Mouse (Mus musculus): ENCODE data around the gene Gpsm3. TPM values are rescaled to one million over a fixed set of nuclear protein-coding genes. Genes with fewer than 3 reads are reported as not detected.

The Gpsm3 gene
- polyA plus RNA-seq, 1 experiment from 2014 or later, result 11.0 TPM

DNA sequence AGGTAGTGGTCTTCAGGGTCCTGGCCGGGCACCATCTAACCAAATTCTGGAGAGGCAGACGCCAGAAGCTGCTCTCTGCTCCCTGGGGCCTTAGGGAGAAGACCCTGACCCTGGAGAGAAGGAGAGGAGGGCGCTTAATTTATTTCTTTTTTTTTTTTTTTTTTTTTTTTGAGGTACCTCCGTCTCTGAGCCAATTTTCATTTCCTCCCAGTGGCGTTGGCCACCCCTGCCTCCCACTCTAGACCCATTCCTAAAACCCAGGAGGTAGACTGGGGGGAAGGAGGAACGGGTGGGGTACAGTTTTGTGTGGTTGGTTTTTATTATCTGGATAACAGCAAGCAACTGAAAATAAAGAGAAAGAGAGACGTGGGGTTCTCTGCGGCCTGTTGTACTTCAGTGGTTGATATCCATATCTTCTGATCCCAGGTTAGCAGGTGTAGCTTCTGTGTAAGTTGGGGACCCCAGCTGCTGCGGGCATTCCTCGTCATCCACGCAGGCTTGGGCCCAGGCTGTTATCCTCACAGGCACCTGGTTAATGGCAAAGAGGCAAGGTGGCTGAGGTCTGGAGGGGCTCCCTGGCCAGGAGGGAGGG is 23.5 kb downstream of the Gpsm3 start:
- Histone ChIP-seq H3K4me3 (no peak overlapping the region), H3K27ac (no peak overlapping the region), H3K27me3 (ENCODE audit: insufficient read depth, poor library complexity, severe bottlenecking) (no peaks in the 10 kb centered on the region), H3K36me3 (peaks cover 74% of the 10 kb centered on the region), H3K4me1 (peaks cover 17% of the 10 kb centered on the region), H3K9me3 (no peaks in the 10 kb centered on the region)
- WGBS, result 87% methylated on average over 11 of the region's 11 CpGs
- DNase-seq (ENCODE audit: low spot score), result no peak

DNA sequence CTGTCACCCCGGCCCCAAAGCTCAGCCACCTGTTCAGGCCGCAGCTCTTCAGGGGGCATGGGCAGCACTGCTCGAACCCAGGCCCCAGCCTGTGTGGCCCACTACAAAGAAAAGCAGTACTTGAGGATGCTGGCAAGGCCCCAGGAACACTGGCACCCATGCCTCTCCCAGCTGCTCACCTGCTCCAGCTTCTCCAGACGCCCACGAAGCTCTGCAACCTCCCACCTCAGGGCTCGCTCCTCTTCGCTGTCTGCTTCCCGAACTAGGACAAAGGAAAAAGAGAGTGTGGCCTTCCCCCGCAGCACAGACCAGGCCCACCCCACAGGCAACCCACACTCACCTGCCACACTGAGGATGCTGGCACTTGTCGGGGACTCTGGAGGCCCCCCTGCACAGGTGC is 24.2 kb downstream of the Gpsm3 start:
- DNase-seq (ENCODE audit: low spot score), result no peak
- Histone ChIP-seq H3K27me3 (ENCODE audit: insufficient read depth, poor library complexity, severe bottlenecking) (no peaks in the 10 kb centered on the region), H3K4me3 (no peak overlapping the region), H3K9me3 (no peaks in the 10 kb centered on the region), H3K4me1 (peaks cover 10% of the 10 kb centered on the region), H3K36me3 (peaks cover 76% of the 10 kb centered on the region), H3K27ac (no peak overlapping the region)
- WGBS, result 85% methylated on average over 10 of the region's 10 CpGs

DNA sequence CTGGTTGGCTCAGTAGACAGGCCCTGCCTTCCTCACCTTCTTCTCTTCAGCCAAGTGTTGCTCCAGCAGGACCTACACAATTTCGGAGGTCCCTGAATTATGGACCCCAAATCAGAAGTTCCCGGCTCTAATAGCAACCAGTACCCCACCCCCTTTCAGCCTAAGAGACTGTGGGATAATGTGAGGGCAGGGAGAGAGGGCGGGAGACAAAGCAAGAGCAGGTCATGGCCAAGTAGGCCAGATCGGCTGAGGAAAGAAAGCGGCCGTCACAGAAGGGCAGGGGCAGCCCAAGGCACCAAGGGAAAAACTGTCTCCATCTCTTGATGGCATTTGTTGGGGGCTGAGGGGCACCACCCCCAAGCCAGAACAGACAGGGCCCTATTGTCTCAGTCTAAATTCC is 26.3 kb downstream of the Gpsm3 start, which contains the start of gene Egfl8:
Egfl8 (minus strand) TSS at position 101 of the 400 bp plus-strand sequence.
- Histone ChIP-seq H3K4me1 (peaks cover 9% of the 10 kb centered on the region; the same call in 1 of the 2 replicates), H3K27ac (no peak within 1 kb of the TSS), H3K27me3 (ENCODE audit: insufficient read depth, poor library complexity, severe bottlenecking) (no peaks in the 10 kb centered on the region), H3K36me3 (peaks cover 76% of the 10 kb centered on the region), H3K9me3 (no peaks in the 10 kb centered on the region), H3K4me3 (no peak within 1 kb of the TSS)
- WGBS, result 76% methylated on average over 6 of the region's 6 CpGs
- DNase-seq (ENCODE audit: low spot score), result no peak

DNA sequence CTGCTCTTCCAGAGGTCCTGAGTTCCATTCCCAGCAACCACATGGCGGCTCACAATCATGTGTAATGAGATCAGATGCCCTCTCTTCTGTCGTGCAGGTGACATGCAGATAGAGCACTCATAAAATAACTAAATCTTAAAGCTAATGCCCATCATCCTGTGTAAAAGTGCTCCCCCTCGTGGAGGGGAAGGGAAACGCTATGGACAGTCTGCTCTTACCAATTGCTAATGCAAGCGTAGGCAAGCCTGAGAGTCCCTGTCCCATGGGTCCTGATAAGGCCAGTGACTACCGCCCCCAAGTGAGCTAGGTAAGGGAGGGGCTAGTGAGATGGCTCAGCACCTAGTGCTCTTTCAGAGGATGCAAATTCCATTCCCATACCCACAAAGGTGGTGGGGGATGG is 29.4 kb downstream of the Gpsm3 start:
- H3K9me3 ChIP-seq, result no peaks in the 10 kb centered on the region
- 14% methylated on average over 6 of the region's 6 CpGs for WGBS
- peaks cover 72% of the 10 kb centered on the region for H3K36me3 ChIP-seq
- no peak for DNase-seq (ENCODE audit: low spot score)
- H3K4me1 ChIP-seq, result peaks cover 9% of the 10 kb centered on the region; the same call in 1 of the 2 replicates
- H3K27me3 ChIP-seq (ENCODE audit: insufficient read depth, poor library complexity, severe bottlenecking), result no peaks in the 10 kb centered on the region
- no peak overlapping the region for H3K27ac ChIP-seq
- H3K4me3 ChIP-seq, result no peak overlapping the region

DNA sequence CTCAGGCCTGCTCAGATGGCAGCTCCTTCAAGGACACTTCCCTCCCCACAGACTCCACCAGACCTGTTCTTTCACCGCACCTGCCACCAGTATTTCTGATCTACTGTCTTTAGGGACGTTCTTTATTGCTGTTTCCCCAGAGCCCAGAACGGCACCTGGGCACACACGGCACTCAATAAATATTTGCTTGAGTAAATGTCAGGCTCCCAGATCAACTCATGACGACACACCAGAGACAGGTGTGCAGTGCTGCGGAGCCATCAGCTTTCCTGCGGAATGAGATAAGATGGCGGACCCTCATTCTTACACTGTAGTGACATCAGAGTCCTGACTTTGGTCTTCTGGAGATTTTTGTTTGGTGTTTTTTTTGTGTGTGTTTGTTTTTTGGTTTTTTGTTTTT is 31.4 kb downstream of the Gpsm3 start:
- DNase-seq (ENCODE audit: low spot score), result no peak
- peaks cover 12% of the 10 kb centered on the region for H3K4me1 ChIP-seq
- no peak overlapping the region for H3K4me3 ChIP-seq
- 90% methylated on average over 8 of the region's 8 CpGs for WGBS
- H3K27ac ChIP-seq, result no peak overlapping the region
- H3K9me3 ChIP-seq, result no peaks in the 10 kb centered on the region
- H3K36me3 ChIP-seq, result peaks cover 60% of the 10 kb centered on the region
- no peaks in the 10 kb centered on the region for H3K27me3 ChIP-seq (ENCODE audit: insufficient read depth, poor library complexity, severe bottlenecking)

- no peaks in the 10 kb centered on the region for H3K9me3 ChIP-seq
- 85% methylated on average over 9 of the region's 9 CpGs for WGBS
- peaks cover 18% of the 10 kb centered on the region for H3K4me1 ChIP-seq
- H3K36me3 ChIP-seq, result peaks cover 46% of the 10 kb centered on the region
- DNase-seq (ENCODE audit: low spot score), result no peak
- no peak overlapping the region for H3K4me3 ChIP-seq
- no peak overlapping the region for H3K27ac ChIP-seq
- 0 out of 2 replicates have a peak, but pooled peaks cover 2% of the 10 kb centered on the region for H3K27me3 ChIP-seq (ENCODE audit: insufficient read depth, poor library complexity, severe bottlenecking)
These were observed 33.6 kb downstream of the Gpsm3 start for GRCm38 (mm10) chr17:34623161-34623560.

DNA sequence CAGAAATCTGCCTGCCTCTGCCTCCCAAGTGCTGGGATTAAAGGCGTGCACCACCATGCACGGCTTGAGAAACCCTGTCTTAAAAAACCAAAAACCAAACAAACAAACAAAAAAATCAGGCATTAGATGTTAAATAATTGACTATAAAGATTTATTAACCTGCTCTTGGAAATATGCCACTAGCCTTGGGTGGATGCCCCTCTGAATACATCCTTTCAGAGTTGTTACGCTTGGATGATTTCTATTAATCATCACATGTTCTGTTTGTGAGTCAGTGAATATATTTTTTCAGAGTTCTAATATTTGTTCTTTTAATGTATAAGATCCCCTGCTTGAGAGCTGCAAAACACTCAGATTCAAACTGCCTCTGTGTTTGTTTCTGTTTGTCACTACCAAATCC is 35.4 kb downstream of the Gpsm3 start:
- H3K9me3 ChIP-seq, result no peaks in the 10 kb centered on the region
- H3K27ac ChIP-seq, result no peak overlapping the region
- H3K4me1 ChIP-seq, result peaks cover 31% of the 10 kb centered on the region
- H3K27me3 ChIP-seq (ENCODE audit: insufficient read depth, poor library complexity, severe bottlenecking), result peaks cover 20% of the 10 kb centered on the region
- peaks cover 40% of the 10 kb centered on the region for H3K36me3 ChIP-seq
- H3K4me3 ChIP-seq, result no peak overlapping the region
- DNase-seq (ENCODE audit: low spot score), result no peak
- WGBS, result 93% methylated on average over 3 of the region's 3 CpGs

DNA sequence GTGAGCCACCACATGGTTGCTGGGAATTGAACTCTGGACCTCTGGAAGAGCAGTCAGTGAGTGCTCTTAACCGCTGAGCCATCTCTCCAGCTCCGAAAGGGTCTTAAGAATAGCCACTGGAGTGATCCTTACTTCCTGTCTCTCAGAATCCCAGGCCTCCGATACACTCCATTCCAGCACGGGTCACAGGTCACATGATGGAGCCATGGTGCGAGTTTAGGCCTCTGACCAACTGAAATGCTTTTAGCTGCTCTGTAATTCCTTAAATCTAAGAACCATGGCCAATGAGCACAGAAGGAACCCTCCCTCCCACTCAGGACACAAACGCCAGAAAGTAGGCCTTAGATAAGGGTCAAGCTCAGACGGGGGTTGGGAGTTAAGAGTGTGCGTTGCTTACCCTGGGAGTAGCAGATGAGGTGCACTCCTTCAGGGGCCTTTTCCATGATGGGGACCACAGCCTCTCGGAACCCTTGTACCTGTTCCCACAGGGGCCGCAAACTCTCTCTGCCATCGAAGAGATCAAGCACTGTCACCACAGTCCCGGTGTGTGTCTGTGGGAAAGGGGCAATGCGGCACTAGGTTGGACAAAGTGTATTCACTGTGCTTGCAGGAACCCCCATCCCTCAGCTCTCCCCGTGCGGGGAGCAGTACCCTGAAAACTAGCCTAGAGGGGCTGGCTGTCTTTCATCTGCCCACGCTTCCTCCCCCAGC is 36.6 kb downstream of the Gpsm3 start:
- H3K36me3 ChIP-seq, result peaks cover 32% of the 10 kb centered on the region

DNA sequence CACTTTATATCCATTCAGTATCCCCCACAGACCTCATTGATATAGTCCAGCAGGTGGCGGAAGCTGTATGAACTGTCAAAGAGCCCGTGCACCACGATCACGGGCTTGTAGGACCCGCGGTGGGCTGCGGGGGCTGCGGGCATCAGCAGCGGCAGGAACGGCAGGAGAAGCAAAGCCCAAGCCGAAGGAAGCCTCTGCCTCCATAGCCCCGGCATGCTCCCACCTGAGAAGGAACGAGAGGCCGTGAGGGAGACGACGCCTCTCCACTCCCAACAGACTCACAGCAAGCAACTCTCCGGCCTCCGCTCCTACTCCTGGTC is 37.1 kb downstream of the Gpsm3 start:
- WGBS, result under 1% methylated on average over 18 of the region's 18 CpGs
- H3K27me3 ChIP-seq (ENCODE audit: insufficient read depth, poor library complexity, severe bottlenecking), result peaks cover 37% of the 10 kb centered on the region
- H3K4me3 ChIP-seq, result peak overlapping the region; percentile 70
- H3K4me1 ChIP-seq, result peaks cover 48% of the 10 kb centered on the region
- peaks cover 29% of the 10 kb centered on the region for H3K36me3 ChIP-seq
- no peaks in the 10 kb centered on the region for H3K9me3 ChIP-seq
- H3K27ac ChIP-seq, result peak overlapping the region; percentile 93
- DNase-seq (ENCODE audit: low spot score), result no peak

More for the DNA sequence above, 36.6 kb downstream of the Gpsm3 start:
- H3K9me3 ChIP-seq, result no peaks in the 10 kb centered on the region
- peak overlapping the region; percentile 93 for H3K27ac ChIP-seq
- no peak for DNase-seq (ENCODE audit: low spot score)
- WGBS, result 48% methylated on average over 16 of the region's 16 CpGs
- peaks cover 32% of the 10 kb centered on the region for H3K27me3 ChIP-seq (ENCODE audit: insufficient read depth, poor library complexity, severe bottlenecking)
- H3K4me1 ChIP-seq, result peaks cover 42% of the 10 kb centered on the region
- H3K4me3 ChIP-seq, result peak overlapping the region; percentile 70

- Histone ChIP-seq H3K4me1 (peaks cover 53% of the 10 kb centered on the region), H3K4me3 (peak overlapping the region; percentile 70), H3K36me3 (peaks cover 24% of the 10 kb centered on the region), H3K27me3 (ENCODE audit: insufficient read depth, poor library complexity, severe bottlenecking) (peaks cover 43% of the 10 kb centered on the region), H3K9me3 (no peaks in the 10 kb centered on the region), H3K27ac (peak overlapping the region; percentile 93)
- WGBS, result 0% methylated on average over 45 of the region's 45 CpGs
- DNase-seq (ENCODE audit: low spot score), result peak; percentile 96
These were observed 37.7 kb downstream of the Gpsm3 start for GRCm38 (mm10) chr17:34627093-34627942.

- Histone ChIP-seq H3K9me3 (no peaks in the 10 kb centered on the region), H3K27me3 (ENCODE audit: insufficient read depth, poor library complexity, severe bottlenecking) (peaks cover 51% of the 10 kb centered on the region), H3K36me3 (peaks cover 16% of the 10 kb centered on the region; the same call in 1 of the 2 replicates), H3K4me1 (peaks cover 55% of the 10 kb centered on the region), H3K27ac (peak within 1 kb of the TSS; percentile 93), H3K4me3 (peak within 1 kb of the TSS; percentile 70)
- WGBS, result 4% methylated on average over 29 of the region's 29 CpGs
- DNase-seq (ENCODE audit: low spot score), result peak; percentile 91
These were observed 38.5 kb downstream of the Gpsm3 start, which contains the start of gene Ppt2 for GRCm38 (mm10) chr17:34627943-34628643. Gene Ppt2 (minus strand): TSS chr17:34628510.

- DNase-seq (ENCODE audit: low spot score), result no peak
These were observed 39.0 kb downstream of the Gpsm3 start for GRCm38 (mm10) chr17:34628644-34628967.

More at GRCm38 (mm10) chr17:34628644-34628967, 39.0 kb downstream of the Gpsm3 start:
- Histone ChIP-seq H3K27me3 (ENCODE audit: insufficient read depth, poor library complexity, severe bottlenecking) (peaks cover 56% of the 10 kb centered on the region), H3K9me3 (no peaks in the 10 kb centered on the region), H3K36me3 (peaks cover 11% of the 10 kb centered on the region; the same call in 1 of the 2 replicates), H3K4me1 (peaks cover 55% of the 10 kb centered on the region), H3K27ac (peak overlapping the region; percentile 93), H3K4me3 (peak overlapping the region; percentile 70)
- WGBS, result 29% methylated on average over 5 of the region's 5 CpGs
